Mouse (Mus musculus): ENCODE data around the gene Akap13.

Akap13 gene

GRCm38 (mm10) chr7:75455223-75456151, at the start of gene Akap13:
TSS of gene Akap13 (plus strand) at chr7:75455534.
- DNase-seq (ENCODE audit: low spot score), result peak; percentile 97

GRCm38 (mm10) chr7:75410641-75411040, 44.7 kb upstream of the Akap13 start:
- DNase-seq (ENCODE audit: low spot score), result no peak

- no peak for DNase-seq (ENCODE audit: low spot score)
Measured at GRCm38 (mm10) chr7:75411226-75411625, 44.1 kb upstream of the Akap13 start.

- no peak for DNase-seq (ENCODE audit: low spot score)
Measured at GRCm38 (mm10) chr7:75412011-75412510, 43.3 kb upstream of the Akap13 start.

GRCm38 (mm10) chr7:75412568-75412967, 42.8 kb upstream of the Akap13 start:
- DNase-seq (ENCODE audit: low spot score), result no peak

GRCm38 (mm10) chr7:75413903-75414302, 41.4 kb upstream of the Akap13 start:
- DNase-seq (ENCODE audit: low spot score), result no peak

- DNase-seq (ENCODE audit: low spot score), result no peak
Measured at GRCm38 (mm10) chr7:75414316-75414715, 41.0 kb upstream of the Akap13 start.

GRCm38 (mm10) chr7:75415166-75415881, 40.0 kb upstream of the Akap13 start:
- DNase-seq (ENCODE audit: low spot score), result no peak

GRCm38 (mm10) chr7:75415882-75416585, 39.3 kb upstream of the Akap13 start:
- DNase-seq (ENCODE audit: low spot score), result no peak

- DNase-seq (ENCODE audit: low spot score), result no peak
Measured at GRCm38 (mm10) chr7:75420927-75421326, 34.4 kb upstream of the Akap13 start.

GRCm38 (mm10) chr7:75424121-75424520, 31.2 kb upstream of the Akap13 start:
- no peak for DNase-seq (ENCODE audit: low spot score)

GRCm38 (mm10) chr7:75427322-75427721, 28.0 kb upstream of the Akap13 start:
- DNase-seq (ENCODE audit: low spot score), result no peak

- DNase-seq (ENCODE audit: low spot score), result no peak
Measured at GRCm38 (mm10) chr7:75428913-75429312, 26.4 kb upstream of the Akap13 start.

GRCm38 (mm10) chr7:75430550-75430949, 24.8 kb upstream of the Akap13 start:
- no peak for DNase-seq (ENCODE audit: low spot score)

GRCm38 (mm10) chr7:75431043-75431442, 24.3 kb upstream of the Akap13 start:
- DNase-seq (ENCODE audit: low spot score), result no peak

- DNase-seq (ENCODE audit: low spot score), result no peak
Measured at GRCm38 (mm10) chr7:75432046-75432445, 23.3 kb upstream of the Akap13 start.

GRCm38 (mm10) chr7:75436413-75437174, 18.7 kb upstream of the Akap13 start:
- no peak for DNase-seq (ENCODE audit: low spot score)

GRCm38 (mm10) chr7:75439570-75439969, 15.8 kb upstream of the Akap13 start:
- no peak for DNase-seq (ENCODE audit: low spot score)

- no peak for DNase-seq (ENCODE audit: low spot score)
Measured at GRCm38 (mm10) chr7:75440241-75440640, 15.1 kb upstream of the Akap13 start.

- no peak for DNase-seq (ENCODE audit: low spot score)
Measured at GRCm38 (mm10) chr7:75441947-75442346, 13.4 kb upstream of the Akap13 start.

- DNase-seq (ENCODE audit: low spot score), result no peak
Measured at GRCm38 (mm10) chr7:75456152-75456888, 986 bp downstream of the Akap13 start.
